9 mouse cellular contexts compared by ENCODE assay signal in the genomic region with DNA sequence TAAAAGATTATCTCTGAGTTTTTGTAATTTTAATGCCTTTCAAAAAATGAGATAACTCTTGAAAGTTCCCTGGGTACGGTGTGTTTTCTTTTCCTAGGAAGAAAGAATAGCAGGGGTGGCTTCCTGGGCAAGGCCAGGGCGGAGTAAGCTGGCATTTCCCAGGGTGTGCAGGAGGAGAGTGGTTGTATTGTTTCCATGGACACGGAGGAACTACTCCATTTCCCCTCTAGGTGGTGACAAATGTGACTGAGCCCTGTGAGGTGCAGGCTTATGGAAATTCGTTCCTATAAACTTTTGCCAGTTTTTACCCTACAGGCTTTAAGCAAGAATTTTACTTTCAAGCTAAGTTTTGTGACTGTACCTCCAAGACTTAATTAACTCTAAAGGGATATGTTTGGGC. TPM values are rescaled to one million over a fixed set of nuclear protein-coding genes. Genes with fewer than 3 reads are reported as not detected.
DNase-seq lines count a peak whose midpoint lies in the region; ATAC-seq and TF ChIP-seq lines count a peak whose summit lies in the region.
"Had no signal": no experiment of that assay in that cellular context is flagged by ENCODE, and none has a peak within 500 bp of the region (broad histone marks: within the 10 kb centered on the region; RNA-seq: fewer than 3 reads in every experiment).

No protein-coding gene starts in this region.

- ATAC-seq in embryonic facial prominence, embryonic 15.5 days (ENCODE audit: insufficient number of reproducible peaks, low FRiP score, low TSS enrichment, low read depth) = peak; percentile 80

- TF ChIP-seq EP300 in MEL (IDR thresholded peaks at IDR 0.05; ENCODE audit: low read depth in 1 of 2, low read length in 2 of 2) = no peak

- no peaks in the 10 kb centered on the region; a peak in 1 of 4 replicates for H3K27me3 ChIP-seq in MEL (ENCODE audit: control insufficient read depth in 1 of 2, insufficient read depth in 2 of 2, low read length in 2 of 2)
- no peaks in the 10 kb centered on the region for H3K27me3 ChIP-seq in embryonic facial prominence, embryonic 15.5 days

- H3K4me3 ChIP-seq in MEL (ENCODE audit: control insufficient read depth in 1 of 2, insufficient read depth in 1 of 2, low read depth in 2 of 2, low read length in 2 of 2) = no peak overlapping the region
- H3K4me3 ChIP-seq in embryonic facial prominence, embryonic 15.5 days (replicated peaks) = no peak overlapping the region; the same call in 1 of the 2 replicates
- H3K4me3 ChIP-seq: erythroblast, embryonic 14.5 days had no signal

- no peaks in the 10 kb centered on the region for H3K4me1 ChIP-seq in MEL (ENCODE audit: control insufficient read depth in 1 of 2, insufficient read depth in 2 of 2, low read length in 2 of 2)
- peaks cover 8% of the 10 kb centered on the region; the same call in 1 of the 2 replicates for H3K4me1 ChIP-seq in embryonic facial prominence, embryonic 15.5 days

- DNase-seq in 3134 (ENCODE audit: extremely low read depth, insufficient read length, low spot score) = peak; percentile 52
- peak; percentile 71 for DNase-seq in MEL (ENCODE audit: low read depth, low spot score)
- DNase-seq in heart, postnatal 36 days = peak; percentile 53 to 65
- DNase-seq in large intestine, adult 2 months (ENCODE audit: low read depth, low spot score) = peak; percentile 73
- DNase-seq in lung, postnatal 4 days = peak; percentile 56 to 67
- DNase-seq in spleen, postnatal 14 days (ENCODE audit: low spot score in 2 of 2) = no peak
- no peak for DNase-seq in spleen, postnatal 10 days (ENCODE audit: low spot score in 2 of 2)

- TF ChIP-seq POLR2A in MEL (IDR thresholded peaks at IDR 0.05; ENCODE audit: control insufficient read depth in 1 of 2, insufficient read depth in 1 of 2, low read depth in 1 of 2, low read length in 2 of 2, poor library complexity in 1 of 2) = no peak

- H3K9me3 ChIP-seq in MEL (replicated peaks; ENCODE audit: insufficient read depth, low read length) = no peaks in the 10 kb centered on the region
- H3K9me3 ChIP-seq in embryonic facial prominence, embryonic 15.5 days (replicated peaks) = no peaks in the 10 kb centered on the region

- H3K27ac ChIP-seq in MEL (ENCODE audit: control insufficient read depth, low read depth, low read length) = no peak overlapping the region
- no peak overlapping the region for H3K27ac ChIP-seq in embryonic facial prominence, embryonic 15.5 days (replicated peaks)

- peak; percentile 56 for TF ChIP-seq RAD21 in MEL (IDR thresholded peaks at IDR 0.05; ENCODE audit: low read depth, low read length)

- H3K9ac ChIP-seq in MEL (ENCODE audit: control insufficient read depth, low read depth, low read length, poor library complexity, severe bottlenecking) = no peak overlapping the region
- no peak overlapping the region for H3K9ac ChIP-seq in embryonic facial prominence, embryonic 15.5 days

- no peak overlapping the region for H3K4me2 ChIP-seq in embryonic facial prominence, embryonic 15.5 days (replicated peaks)

- no peaks in the 10 kb centered on the region for H3K79me2 ChIP-seq in MEL (ENCODE audit: control insufficient read depth, insufficient read depth, low read length, poor library complexity)

- intact Hi-C loops in heart, postnatal 36 days (cut with DNase I) = loop anchor here (2.0 to 10.0 kb wide), 3 partner anchors 55 to 161 kb away; a partner anchor contains a TSS

- peak; percentile 41 to 63 (median 46) for TF ChIP-seq CTCF in MEL (IDR thresholded peaks at IDR 0.05 in 2 of 3, conservative IDR thresholded peaks at IDR 0.05 in 1 of 3; ENCODE audit: control insufficient read depth in 1 of 3, insufficient read depth in 1 of 3, low read depth in 2 of 3, low read length in 3 of 3, poor library complexity in 1 of 3, severe bottlenecking in 1 of 3)

- H3K36me3 ChIP-seq in MEL (ENCODE audit: control insufficient read depth in 1 of 2, insufficient read depth in 2 of 2, low read length in 2 of 2) = no peaks in the 10 kb centered on the region
- no peaks in the 10 kb centered on the region for H3K36me3 ChIP-seq in embryonic facial prominence, embryonic 15.5 days

- 22% methylated on average over 4 of the region's 4 CpGs for WGBS in embryonic facial prominence, embryonic 15.5 days
- WGBS in large intestine, adult 2 months = 15% methylated on average over 4 of the region's 4 CpGs

TF ChIP-seq in MEL, 35 proteins besides CTCF, POLR2A, EP300 and RAD21:
- TF ChIP-seq ZC3H11A (IDR thresholded peaks at IDR 0.05; ENCODE audit: low read depth, low read length) (peak; percentile 32), SMC3 (IDR thresholded peaks at IDR 0.05; ENCODE audit: low read depth, low read length) (peak; percentile 68), MYB (IDR thresholded peaks at IDR 0.05; ENCODE audit: low read depth, low read length) (no peak)

RNA-seq across cellular contexts. Expression of a gene that starts 1.8 kb away (rescaled TPM):
- not detected in 2 replicates for total RNA-seq in MEL (2012; rRNA removed)
- not detected for polyA plus RNA-seq in MEL (2012; ENCODE audit: insufficient read depth in 1 of 2, insufficient read length in 2 of 2, low read depth in 1 of 2, low replicate concordance in 2 of 2, missing spikeins in 1 of 2)
- not detected in 2 replicates for polyA plus RNA-seq in embryonic facial prominence, embryonic 15.5 days (2015; fragmentation: Nextera tagmentation; extraction: Ambion mirVana)
- total RNA-seq in heart, postnatal 36 days (2021) = not detected
- polyA plus RNA-seq in large intestine, adult 2 months (2012; rRNA removed) = not detected in 2 replicates
- polyA plus RNA-seq: erythroblast, embryonic 14.5 days had no signal

RNA-seq across cellular contexts. Expression of a gene that starts 2.6 kb away (rescaled TPM):
- not detected in 2 replicates for total RNA-seq in MEL (2012; rRNA removed)
- polyA plus RNA-seq in MEL (2012; ENCODE audit: insufficient read depth in 1 of 2, insufficient read length in 2 of 2, low read depth in 1 of 2, low replicate concordance in 2 of 2, missing spikeins in 1 of 2) = under 1 TPM in 1 of 2 experiments, not detected in 1; 0.08 TPM
- 22.3 and 26.3 TPM in 2 replicates for polyA plus RNA-seq in embryonic facial prominence, embryonic 15.5 days (2015; fragmentation: Nextera tagmentation; extraction: Ambion mirVana)
- total RNA-seq in heart, postnatal 36 days (2021) = 10 to 100 TPM; 47.0 to 64.1 TPM
- 0.67 and 0.76 TPM in 2 replicates for polyA plus RNA-seq in large intestine, adult 2 months (2012; rRNA removed)
- polyA plus RNA-seq: erythroblast, embryonic 14.5 days had no signal

Comparison
In these comparisons a context has a peak if more than half of its experiments do, and no peak if none do; other contexts are left out.
1. DNase-seq: peak in 3134 (single experiment), MEL (single experiment), heart, postnatal 36 days (2 of 2), large intestine, adult 2 months (single experiment) and lung, postnatal 4 days (2 of 2); none in spleen, postnatal 14 days (0 of 2) and spleen, postnatal 10 days (0 of 2).
2. RNA of a gene that starts 2.6 kb away (polyA plus RNA-seq): 22.3 to 26.3 TPM in embryonic facial prominence, embryonic 15.5 days; 0.67 to 0.76 TPM in large intestine, adult 2 months and 0.08 TPM in MEL; every median in the first group is over 10 times any median in the second.